In the genomic region with DNA sequence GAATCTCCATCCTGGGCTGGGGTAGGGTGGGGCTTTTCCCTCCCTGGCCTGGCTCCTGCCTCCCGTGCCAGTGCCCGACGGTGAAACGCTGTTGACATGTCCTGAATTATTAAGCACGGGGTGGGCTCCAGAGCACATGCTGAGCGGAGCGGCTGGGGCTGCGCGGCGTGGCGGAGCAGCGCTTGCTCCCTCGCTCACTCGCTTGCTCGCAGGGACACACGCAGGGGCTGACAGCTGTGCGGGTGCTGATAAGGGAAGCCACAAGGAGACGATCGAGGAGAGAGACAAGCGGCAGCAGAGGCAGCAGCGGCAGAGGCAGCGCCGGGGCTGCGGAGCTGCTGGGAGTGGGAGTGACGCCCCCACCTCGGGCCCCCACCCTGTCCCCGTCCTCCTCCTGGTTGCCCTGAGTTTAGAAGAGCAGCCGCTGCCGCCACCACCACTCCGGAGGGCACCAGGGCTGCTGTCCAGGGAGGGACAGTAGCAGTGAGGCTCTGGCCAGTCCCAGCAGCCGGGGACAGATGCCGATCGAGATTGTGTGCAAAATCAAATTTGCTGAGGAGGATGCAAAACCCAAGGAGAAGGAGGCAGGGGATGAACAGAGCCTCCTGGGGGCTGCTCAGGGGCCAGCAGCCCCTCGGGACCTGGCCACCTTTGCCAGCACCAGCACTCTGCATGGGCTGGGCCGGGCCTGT, we compare ENCODE assay signal across 8 mouse cellular contexts. TPM values are rescaled to one million over a fixed set of nuclear protein-coding genes. Genes with fewer than 3 reads are reported as not detected.
A peak's percentile ranks its signal among the peaks of the same experiment; 100 is the strongest.
DNase-seq lines count a peak whose midpoint lies in the region; ATAC-seq and TF ChIP-seq lines count a peak whose summit lies in the region.

A gene (plus strand): TSS at position 123 of the 692 bp plus-strand sequence.

- H3K4me3 ChIP-seq in heart, embryonic 12.5 days = peak within 1 kb of the TSS; percentile 36
- peak within 1 kb of the TSS; percentile 71 for H3K4me3 ChIP-seq in G1E (ENCODE audit: low read depth, low read length)
- peak within 1 kb of the TSS; percentile 32 for H3K4me3 ChIP-seq in forebrain, postnatal 0 days (ENCODE audit: low read depth, low read length)
- peak within 1 kb of the TSS in 1 of 2 experiments; percentile 35; a peak in 2 of 4 replicates for H3K4me3 ChIP-seq in liver, embryonic 14.5 days (ENCODE audit: insufficient read depth in 1 of 2, low read depth in 2 of 2, low read length in 2 of 2)
- H3K4me3 ChIP-seq in stomach, postnatal 0 days (ENCODE audit: low read depth, low read length) = peak within 1 kb of the TSS; percentile 20; the same call in 1 of the 2 replicates

- H3K9me3 ChIP-seq in heart, embryonic 12.5 days (replicated peaks) = no peaks in the 10 kb centered on the region
- H3K9me3 ChIP-seq in G1E (replicated peaks) = no peaks in the 10 kb centered on the region
- H3K9me3 ChIP-seq in forebrain, postnatal 0 days (ENCODE audit: low read length) = no peaks in the 10 kb centered on the region
- H3K9me3 ChIP-seq in liver, embryonic 14.5 days (ENCODE audit: control insufficient read depth, low read length) = no peaks in the 10 kb centered on the region
- H3K9me3 ChIP-seq in stomach, postnatal 0 days (ENCODE audit: control insufficient read depth, low read length) = no peaks in the 10 kb centered on the region

- no peak for DNase-seq in heart, postnatal 14 days
- peak; percentile 88 for DNase-seq in G1E (ENCODE audit: low spot score)
- peak; percentile 58 for DNase-seq in forebrain, postnatal 0 days
- peak; percentile 50 to 62 (median 59) for DNase-seq in liver, embryonic 14.5 days (ENCODE audit: low read depth in 3 of 3, low spot score in 3 of 3)
- DNase-seq in stomach, postnatal 0 days (ENCODE audit: low spot score) = no peak
- DNase-seq in cerebellum, postnatal 4 days (ENCODE audit: low spot score in 2 of 2) = no peak
- DNase-seq in right cerebral cortex, postnatal 14 days = no peak

- H3K27me3 ChIP-seq in heart, embryonic 12.5 days (replicated peaks) = peaks cover 88% of the 10 kb centered on the region
- peaks cover 58% of the 10 kb centered on the region for H3K27me3 ChIP-seq in G1E (ENCODE audit: insufficient read depth, low read length)
- peaks cover 41% of the 10 kb centered on the region for H3K27me3 ChIP-seq in forebrain, postnatal 0 days (ENCODE audit: insufficient read depth, low read length)
- peaks cover 80% of the 10 kb centered on the region for H3K27me3 ChIP-seq in liver, embryonic 14.5 days (ENCODE audit: control insufficient read depth, insufficient read depth, low read length)
- peaks cover 7% of the 10 kb centered on the region; the same call in 1 of the 2 replicates for H3K27me3 ChIP-seq in stomach, postnatal 0 days (ENCODE audit: control insufficient read depth, insufficient read depth, low read length)

- peak; percentile 70 for TF ChIP-seq EP300 in liver, embryonic 14.5 days (IDR thresholded peaks at IDR 0.05; ENCODE audit: low read depth)
- TF ChIP-seq EP300 in stomach, postnatal 0 days (optimal IDR thresholded peaks at IDR 0.05) = no peak

- intact Hi-C loops in heart, postnatal 14 days (cut with DNase I) = no loop called here

- H3K36me3 ChIP-seq in heart, embryonic 12.5 days = no peaks in the 10 kb centered on the region
- H3K36me3 ChIP-seq in G1E (replicated peaks) = no peaks in the 10 kb centered on the region
- H3K36me3 ChIP-seq in forebrain, postnatal 0 days (ENCODE audit: insufficient read depth) = no peaks in the 10 kb centered on the region
- no peaks in the 10 kb centered on the region for H3K36me3 ChIP-seq in liver, embryonic 14.5 days (replicated peaks; ENCODE audit: control insufficient read depth, insufficient read depth, low read depth)
- no peaks in the 10 kb centered on the region for H3K36me3 ChIP-seq in stomach, postnatal 0 days (ENCODE audit: control insufficient read depth, insufficient read depth, low read length)

- no peak within 1 kb of the TSS for H3K27ac ChIP-seq in heart, embryonic 12.5 days (ENCODE audit: poor library complexity, severe bottlenecking)
- H3K27ac ChIP-seq in forebrain, postnatal 0 days (ENCODE audit: low read depth, low read length) = peak within 1 kb of the TSS; percentile 35; the same call in 1 of the 2 replicates
- no peak within 1 kb of the TSS for H3K27ac ChIP-seq in liver, embryonic 14.5 days
- H3K27ac ChIP-seq in stomach, postnatal 0 days (replicated peaks) = no peak within 1 kb of the TSS

- ATAC-seq in heart, embryonic 12.5 days (ENCODE audit: insufficient number of reproducible peaks, low FRiP score) = no peak
- ATAC-seq in G1E (ENCODE audit: extremely low read depth, insufficient number of reproducible peaks, low FRiP score, poor library complexity, severe bottlenecking) = peak; percentile 47
- peak; percentile 38; the same call in 1 of the 2 replicates for ATAC-seq in forebrain, postnatal 0 days
- ATAC-seq in liver, embryonic 14.5 days (ENCODE audit: insufficient read depth) = peak; percentile 56
- ATAC-seq in stomach, postnatal 0 days (ENCODE audit: low FRiP score, low TSS enrichment) = no peak

- H3K9ac ChIP-seq in heart, embryonic 12.5 days = peak within 1 kb of the TSS; percentile 53
- H3K9ac ChIP-seq in forebrain, postnatal 0 days = peak within 1 kb of the TSS; percentile 52
- H3K9ac ChIP-seq in liver, embryonic 14.5 days (replicated peaks) = 0 out of 2 replicates have a peak within 1 kb of the TSS, but pooled peaks have one; percentile 11
- peak within 1 kb of the TSS; percentile 38; the same call in 1 of the 2 replicates for H3K9ac ChIP-seq in stomach, postnatal 0 days (ENCODE audit: low read length)

- H3K4me2 ChIP-seq in heart, embryonic 12.5 days = peak within 1 kb of the TSS; percentile 71
- H3K4me2 ChIP-seq in forebrain, postnatal 0 days (ENCODE audit: low read depth) = peak within 1 kb of the TSS; percentile 58
- peak within 1 kb of the TSS; percentile 63 for H3K4me2 ChIP-seq in liver, embryonic 14.5 days (ENCODE audit: low read depth)
- peak within 1 kb of the TSS; percentile 25; the same call in 1 of the 2 replicates for H3K4me2 ChIP-seq in stomach, postnatal 0 days (replicated peaks; ENCODE audit: low read depth)

- 1% methylated on average over 35 of the region's 35 CpGs for WGBS in heart, embryonic 12.5 days
- 6% methylated on average over 34 of the region's 35 CpGs for whole genome bisulfite sequencing in forebrain, postnatal 0 days
- WGBS in liver, embryonic 14.5 days (ENCODE audit: insufficient replicate concordance) = 1% methylated on average over 35 of the region's 35 CpGs
- 3% methylated on average over 35 of the region's 35 CpGs for WGBS in stomach, postnatal 0 days

- no peak for TF ChIP-seq CTCF in G1E (IDR thresholded peaks at IDR 0.05; ENCODE audit: low read depth, low read length)
- no peak for TF ChIP-seq CTCF in forebrain, postnatal 0 days (IDR thresholded peaks at IDR 0.05; ENCODE audit: low read depth)
- TF ChIP-seq CTCF in liver, embryonic 14.5 days (IDR thresholded peaks at IDR 0.05; ENCODE audit: low read depth) = no peak
- TF ChIP-seq CTCF in stomach, postnatal 0 days (IDR thresholded peaks at IDR 0.05; ENCODE audit: low read depth) = no peak

- H3K4me1 ChIP-seq in heart, embryonic 12.5 days (replicated peaks) = peaks cover 59% of the 10 kb centered on the region
- H3K4me1 ChIP-seq in G1E (ENCODE audit: insufficient read depth, low read depth, low read length) = peaks cover 98% of the 10 kb centered on the region
- peaks cover 12% of the 10 kb centered on the region for H3K4me1 ChIP-seq in forebrain, postnatal 0 days (ENCODE audit: insufficient read depth)
- peaks cover 21 to 30% of the 10 kb centered on the region in 2 experiments for H3K4me1 ChIP-seq in liver, embryonic 14.5 days (replicated peaks; ENCODE audit: control insufficient read depth in 2 of 2, insufficient read depth in 2 of 2, low read length in 1 of 2)
- 0 out of 2 replicates have a peak, but pooled peaks cover 7% of the 10 kb centered on the region for H3K4me1 ChIP-seq in stomach, postnatal 0 days (replicated peaks; ENCODE audit: control insufficient read depth, insufficient read depth)

RNA-seq across cellular contexts. Expression of the gene that starts here (rescaled TPM):
- 0.24 and 0.33 TPM in 2 replicates for polyA plus RNA-seq in heart, embryonic 12.5 days (2016; fragmentation: Nextera tagmentation; extraction: Ambion mirVana)
- total RNA-seq in heart, postnatal 14 days (2021) = not detected
- total RNA-seq in G1E (2014; fragmentation: Nextera tagmentation) (1.1 and 2.9 TPM in 2 replicates), G1E (2017) (1.7 and 2.6 TPM in 2 replicates)
- polyA plus RNA-seq in G1E (2012) = 8.7 and 8.8 TPM in 2 replicates
- 21.2 and 21.4 TPM in 2 replicates for total RNA-seq in forebrain, postnatal 0 days (2014; rRNA removed)
- polyA plus RNA-seq in forebrain, postnatal 0 days (2015; fragmentation: Nextera tagmentation; extraction: Ambion mirVana) = 6.3 and 7.7 TPM in 2 replicates
- polyA plus RNA-seq in liver, embryonic 14.5 days (2012; rRNA removed) = 0.03 TPM in 2 replicates
- polyA plus RNA-seq in liver, embryonic 14.5 days (2014; fragmentation: Nextera tagmentation; extraction: Ambion mirVana) = not detected in 2 replicates
- polyA plus RNA-seq in stomach, postnatal 0 days (2015; fragmentation: Nextera tagmentation; extraction: Ambion mirVana) = 0.55 and 0.63 TPM in 2 replicates

Comparison
In these comparisons a context has a peak if more than half of its experiments do, and no peak if none do; other contexts are left out.
1. Peak in DNase-seq, ATAC-seq, H3K9ac ChIP-seq and H3K4me2 ChIP-seq in liver, embryonic 14.5 days; RNA of the gene not detected or under 1 TPM.
2. ATAC-seq: peak in G1E (single experiment) and forebrain, postnatal 0 days (single experiment); none in heart, embryonic 12.5 days (single experiment) and stomach, postnatal 0 days (single experiment).
3. DNase-seq: peak in G1E (single experiment) and forebrain, postnatal 0 days (single experiment); none in heart, postnatal 14 days (0 of 2), stomach, postnatal 0 days (single experiment), cerebellum, postnatal 4 days (0 of 2) and right cerebral cortex, postnatal 14 days (single experiment).
4. Peak in every context shown above with its lines, with median percentiles within 50 percentile points of each other: H3K4me2 ChIP-seq and H3K9ac ChIP-seq.